Mouse (Mus musculus) hindbrain, embryonic 11.5 days (tissue): ENCODE data around the gene Mmd. TPM values are rescaled to one million over a fixed set of nuclear protein-coding genes. Genes with fewer than 3 reads are reported as not detected.

Experiments
- ATAC-seq: fragments of 200-750 bp; cut with Nextera tagmentation; 2 replicates; pipeline ENCODE4 v1.8.0; 2017; ENCODE audit warnings: mild to moderate bottlenecking, moderate TSS enrichment, moderate library complexity; ENCODE audit not compliant: low FRiP score
- DNase-seq: peaks from one replicate; pipeline ENCODE4 v3.0.0-alpha.2; 2015; ENCODE audit warnings: low spot score
- H3K27ac ChIP-seq: fragments of 300-500 bp; sonication (generic); 2 replicates; pipeline ENCODE4 v1.5.1; 2014; ENCODE audit warnings: mild to moderate bottlenecking, low read depth, low read length
- H3K27me3 ChIP-seq: fragments of 300-500 bp; sonication (generic); 2 replicates; pipeline ENCODE4 v1.6.1; 2014; ENCODE audit warnings: mild to moderate bottlenecking, low read length, moderate library complexity, mixed read lengths; ENCODE audit not compliant: control insufficient read depth, insufficient read depth
- H3K36me3 ChIP-seq: fragments of 300-500 bp; sonication (generic); 2 replicates; pipeline ENCODE4 v1.6.1; 2014; ENCODE audit warnings: mild to moderate bottlenecking, low read length, moderate library complexity, mixed read lengths; ENCODE audit not compliant: control insufficient read depth, insufficient read depth
- H3K4me1 ChIP-seq: fragments of 300-500 bp; sonication (generic); replicated peaks from 2 replicates; pipeline ENCODE4 v1.6.1; 2014; ENCODE audit warnings: low read length, mixed read lengths; ENCODE audit not compliant: control insufficient read depth, insufficient read depth
- H3K4me2 ChIP-seq: fragments of 300-500 bp; sonication (generic); replicated peaks from 2 replicates; pipeline ENCODE4 v1.6.1; 2014; ENCODE audit warnings: mild to moderate bottlenecking, low read depth, low read length
- H3K4me3 ChIP-seq: fragments of 300-500 bp; sonication (generic); 2 replicates; pipeline ENCODE4 v1.5.1; 2014; ENCODE audit warnings: low read depth, low read length
- H3K9ac ChIP-seq: fragments of 300-500 bp; sonication (generic); 2 replicates; pipeline ENCODE4 v1.6.1; 2014; ENCODE audit warnings: low read depth, low read length
- H3K9me3 ChIP-seq: fragments of 300-500 bp; sonication (generic); 2 replicates; pipeline ENCODE4 v1.6.1; 2016; ENCODE audit warnings: low read length; ENCODE audit not compliant: control insufficient read depth
- WGBS: fragments of 180-500 bp; shearing (Covaris S2); extraction: QIAGEN DNeasy Blood & Tissue Kit; methylation state at CpG from one replicate; pipeline ENCODE4 v1.1.7; 2014; 5-methylcytosine and 5-hydroxymethylcytosine counted together
- polyA plus RNA-seq: library from polyadenylated mRNA; unstranded; fragments of >200 nt; fragmentation: Nextera tagmentation; extraction: Ambion mirVana; gene quantifications from 2 replicates; pipeline ENCODE4 v1.2.1, GENCODE M21; 2014

The Mmd gene
- polyA plus RNA-seq, 1 experiment from 2014 or later: 47.7 TPM

GRCm38 (mm10) chr11:90243300-90243699, 6.0 kb upstream of the Mmd start:
- no peak for ATAC-seq
- Histone ChIP-seq H3K27me3 (no peaks in the 10 kb centered on the region), H3K4me1 (no peaks in the 10 kb centered on the region), H3K4me3 (no peak overlapping the region), H3K36me3 (no peaks in the 10 kb centered on the region), H3K27ac (no peak overlapping the region), H3K4me2 (no peak overlapping the region), H3K9ac (no peak overlapping the region), H3K9me3 (no peaks in the 10 kb centered on the region)
- 95% methylated on average over 2 of the region's 2 CpGs for WGBS
- no peak for DNase-seq

DNA sequence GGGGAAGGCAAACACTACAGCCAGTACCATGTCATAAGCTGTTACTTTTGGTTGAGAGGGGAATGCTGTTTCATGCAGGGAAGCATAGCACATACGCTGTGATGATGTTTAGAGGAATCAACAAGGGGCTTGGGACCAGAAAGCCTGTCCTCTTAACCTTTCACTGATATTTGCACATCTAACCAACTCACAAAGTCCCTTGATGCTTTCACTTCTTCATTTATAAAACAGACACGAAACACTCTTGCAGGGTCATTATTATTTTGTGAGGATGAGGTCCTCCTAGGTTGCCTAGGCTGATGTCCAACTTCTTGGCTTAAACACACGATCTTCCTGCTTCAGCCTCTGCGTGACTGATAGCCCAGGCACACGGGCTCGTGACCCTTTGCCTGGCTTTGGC, 3.6 kb upstream of the Mmd start:
- H3K27me3 ChIP-seq: no peaks in the 10 kb centered on the region
- no peak for DNase-seq
- H3K9me3 ChIP-seq: no peaks in the 10 kb centered on the region
- H3K36me3 ChIP-seq: no peaks in the 10 kb centered on the region
- 81% methylated on average over 6 of the region's 6 CpGs for WGBS
- H3K4me3 ChIP-seq: no peak overlapping the region
- ATAC-seq: no peak
- no peak overlapping the region for H3K4me2 ChIP-seq
- no peak overlapping the region for H3K9ac ChIP-seq
- 0 out of 2 replicates have a peak, but pooled peaks cover 1% of the 10 kb centered on the region for H3K4me1 ChIP-seq
- H3K27ac ChIP-seq: no peak overlapping the region

DNA sequence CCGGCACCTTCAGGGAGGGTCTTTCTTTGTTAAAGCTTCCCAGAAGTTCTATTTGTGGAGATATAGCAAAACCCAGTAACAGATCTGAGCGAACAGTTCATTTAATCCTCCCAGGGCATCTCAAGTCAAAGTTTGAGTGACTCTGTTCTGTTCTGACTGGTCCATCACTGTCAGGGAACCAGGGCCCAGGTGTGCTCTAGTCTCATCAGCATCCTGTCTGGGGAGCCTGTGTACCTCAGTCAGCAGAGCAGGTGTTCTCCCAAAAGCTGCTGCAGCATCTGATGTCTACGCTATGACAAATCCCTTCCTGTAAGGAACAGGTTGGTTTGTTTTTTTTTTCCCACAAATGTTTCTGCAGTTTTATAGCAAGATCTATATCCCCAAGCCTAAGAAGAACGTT, 2.6 kb upstream of the Mmd start:
- H3K9me3 ChIP-seq: no peaks in the 10 kb centered on the region
- no peak overlapping the region for H3K4me2 ChIP-seq
- no peak overlapping the region for H3K27ac ChIP-seq
- no peak for DNase-seq
- ATAC-seq: no peak
- no peaks in the 10 kb centered on the region for H3K27me3 ChIP-seq
- H3K4me3 ChIP-seq: no peak overlapping the region
- 0 out of 2 replicates have a peak, but pooled peaks cover 2% of the 10 kb centered on the region for H3K4me1 ChIP-seq
- no peak overlapping the region for H3K9ac ChIP-seq
- no peaks in the 10 kb centered on the region for H3K36me3 ChIP-seq
- 84% methylated on average over 4 of the region's 4 CpGs for WGBS

- H3K4me2 ChIP-seq: no peak overlapping the region
- H3K36me3 ChIP-seq: no peaks in the 10 kb centered on the region
- 0 out of 2 replicates have a peak, but pooled peaks cover 2% of the 10 kb centered on the region for H3K4me1 ChIP-seq
- DNase-seq (no peak), ATAC-seq (no peak)
- no peaks in the 10 kb centered on the region for H3K27me3 ChIP-seq
- no peak overlapping the region for H3K27ac ChIP-seq
- H3K9ac ChIP-seq: no peak overlapping the region
- no peak overlapping the region for H3K4me3 ChIP-seq
- 65% methylated on average over 4 of the region's 4 CpGs for WGBS
- H3K9me3 ChIP-seq: no peaks in the 10 kb centered on the region
Observed at GRCm38 (mm10) chr11:90247793-90248192, 1.5 kb upstream of the Mmd start.

- ATAC-seq (no peak; the same call in 1 of the 2 replicates), DNase-seq (no peak)
- Histone ChIP-seq H3K4me3 (peak overlapping the region; percentile 65), H3K9me3 (no peaks in the 10 kb centered on the region), H3K4me2 (peak overlapping the region; percentile 82), H3K9ac (peak overlapping the region; percentile 86), H3K4me1 (0 out of 2 replicates have a peak, but pooled peaks cover 2% of the 10 kb centered on the region), H3K27me3 (no peaks in the 10 kb centered on the region), H3K27ac (peak overlapping the region; percentile 81), H3K36me3 (no peaks in the 10 kb centered on the region)
- WGBS: under 1% methylated on average over 22 of the region's 22 CpGs
Observed at GRCm38 (mm10) chr11:90249701-90250141, 465 bp downstream of the Mmd start.

DNA sequence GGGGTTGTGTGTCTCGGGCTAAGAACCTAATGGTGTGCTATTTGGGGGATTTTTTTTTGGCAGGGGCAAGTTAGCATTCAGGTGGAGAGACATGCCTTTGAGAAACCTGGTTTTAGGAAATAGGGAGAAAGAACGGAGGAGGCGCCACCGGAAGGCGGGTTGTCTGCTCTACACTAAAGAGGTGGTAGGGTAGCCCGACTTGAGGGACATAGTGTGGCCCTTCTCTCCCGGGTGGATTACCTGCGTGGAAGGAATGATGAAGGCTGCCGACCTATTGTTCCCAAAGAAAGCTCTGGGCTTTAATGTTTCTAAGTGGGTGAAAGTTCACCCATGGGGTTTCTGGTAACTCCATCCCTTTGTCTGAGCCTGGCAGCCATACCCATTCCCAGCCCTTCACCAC, 933 bp downstream of the Mmd start:
- 0 out of 2 replicates have a peak, but pooled peaks cover 2% of the 10 kb centered on the region for H3K4me1 ChIP-seq
- H3K36me3 ChIP-seq: no peaks in the 10 kb centered on the region
- H3K9ac ChIP-seq: peak overlapping the region; percentile 86
- 4% methylated on average over 9 of the region's 9 CpGs for WGBS
- DNase-seq: no peak
- no peaks in the 10 kb centered on the region for H3K27me3 ChIP-seq
- H3K9me3 ChIP-seq: no peaks in the 10 kb centered on the region
- H3K4me2 ChIP-seq: peak overlapping the region; percentile 82
- no peak for ATAC-seq
- H3K4me3 ChIP-seq: peak overlapping the region; percentile 65
- peak overlapping the region; percentile 81 for H3K27ac ChIP-seq

- Histone ChIP-seq H3K4me2 (peak overlapping the region; percentile 82), H3K4me1 (0 out of 2 replicates have a peak, but pooled peaks cover 2% of the 10 kb centered on the region), H3K27ac (no peak overlapping the region), H3K9ac (no peak overlapping the region), H3K27me3 (no peaks in the 10 kb centered on the region), H3K36me3 (no peaks in the 10 kb centered on the region), H3K4me3 (peak overlapping the region; percentile 65), H3K9me3 (no peaks in the 10 kb centered on the region)
- ATAC-seq (no peak), DNase-seq (no peak)
- WGBS: 72% methylated on average over 7 of the region's 7 CpGs
Observed at GRCm38 (mm10) chr11:90250730-90251129, 1.5 kb downstream of the Mmd start.

GRCm38 (mm10) chr11:90251923-90252322, 2.7 kb downstream of the Mmd start:
- ATAC-seq: no peak
- Histone ChIP-seq H3K4me1 (0 out of 2 replicates have a peak, but pooled peaks cover 2% of the 10 kb centered on the region), H3K27ac (no peak overlapping the region), H3K36me3 (no peaks in the 10 kb centered on the region), H3K9me3 (no peaks in the 10 kb centered on the region), H3K4me3 (no peak overlapping the region), H3K27me3 (no peaks in the 10 kb centered on the region), H3K4me2 (no peak overlapping the region), H3K9ac (no peak overlapping the region)
- 49% methylated on average over 2 of the region's 2 CpGs for WGBS
- DNase-seq: no peak

DNA sequence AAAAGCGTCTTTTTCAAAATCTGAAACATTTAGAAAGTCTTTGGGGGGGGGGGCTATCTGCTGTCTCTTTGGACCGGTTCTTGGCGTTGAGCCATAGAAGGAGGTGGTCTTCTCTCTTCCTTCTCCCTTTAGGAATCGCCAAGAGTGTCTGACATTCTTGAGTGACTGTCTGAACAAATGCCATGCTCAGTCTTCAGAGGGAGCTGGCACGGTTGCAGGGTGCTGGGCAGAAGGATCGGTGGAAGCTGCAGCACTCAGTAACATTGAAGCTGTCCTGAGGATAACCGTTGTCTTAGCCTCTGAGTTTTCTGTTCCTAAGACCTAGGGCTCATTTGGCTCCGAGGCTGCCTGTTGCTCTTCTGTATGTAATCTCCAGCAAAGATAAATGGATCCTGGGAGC, 3.1 kb downstream of the Mmd start:
- no peak overlapping the region for H3K27ac ChIP-seq
- H3K36me3 ChIP-seq: no peaks in the 10 kb centered on the region
- no peak overlapping the region for H3K9ac ChIP-seq
- H3K27me3 ChIP-seq: no peaks in the 10 kb centered on the region
- H3K4me3 ChIP-seq: no peak overlapping the region
- no peak overlapping the region for H3K4me2 ChIP-seq
- H3K4me1 ChIP-seq: 0 out of 2 replicates have a peak, but pooled peaks cover 2% of the 10 kb centered on the region
- 87% methylated on average over 8 of the region's 8 CpGs for WGBS
- no peaks in the 10 kb centered on the region for H3K9me3 ChIP-seq
- DNase-seq: no peak
- no peak for ATAC-seq
